Mouse (Mus musculus) forebrain, embryonic 16.5 days (tissue): ENCODE results near the gene Tmprss11d. TPM values are rescaled to one million over a fixed set of nuclear protein-coding genes. Genes with fewer than 3 reads are reported as not detected.

Experiments
- ATAC-seq: fragments of 200-750 bp; cut with Nextera tagmentation; 2 replicates; pipeline ENCODE4 v1.8.0; 2017; ENCODE audit warnings: mild to moderate bottlenecking, moderate library complexity
- H3K27ac ChIP-seq: fragments of 300-500 bp; sonication (generic); 2 replicates; pipeline ENCODE4 v1.5.1; 2014; ENCODE audit warnings: low read length, control low read depth
- H3K27me3 ChIP-seq: fragments of 300-500 bp; sonication (generic); replicated peaks from 2 replicates; pipeline ENCODE4 v1.6.1; 2014; ENCODE audit warnings: low read length; ENCODE audit not compliant: control insufficient read depth, insufficient read depth
- H3K36me3 ChIP-seq: fragments of 300-500 bp; sonication (generic); 2 replicates; pipeline ENCODE4 v1.6.1; 2014; ENCODE audit not compliant: control insufficient read depth, insufficient read depth
- H3K4me1 ChIP-seq: fragments of 300-500 bp; sonication (generic); replicated peaks from 2 replicates; pipeline ENCODE4 v1.6.1; 2014; ENCODE audit warnings: low read length; ENCODE audit not compliant: control insufficient read depth, insufficient read depth
- H3K4me2 ChIP-seq: fragments of 300-500 bp; sonication (generic); 2 replicates; pipeline ENCODE4 v1.6.1; 2014; ENCODE audit warnings: mild to moderate bottlenecking, low read length, control low read depth
- H3K4me3 ChIP-seq: fragments of 300-500 bp; sonication (generic); replicated peaks from 2 replicates; pipeline ENCODE4 v1.5.1; 2014; ENCODE audit warnings: mild to moderate bottlenecking, low read length, control low read depth
- H3K9ac ChIP-seq: fragments of 300-500 bp; sonication (generic); replicated peaks from 2 replicates; pipeline ENCODE4 v1.6.1; 2014; ENCODE audit warnings: low read depth, low read length, control low read depth
- H3K9me3 ChIP-seq: fragments of 300-500 bp; sonication (generic); 2 replicates; pipeline ENCODE4 v1.6.1; 2016; ENCODE audit warnings: low read length; ENCODE audit not compliant: control insufficient read depth
- WGBS: fragments of 180-500 bp; shearing (Covaris S2); extraction: QIAGEN DNeasy Blood & Tissue Kit; methylation state at CpG from one replicate; pipeline ENCODE4 v1.1.7; 2014; 5-methylcytosine and 5-hydroxymethylcytosine counted together
- polyA plus RNA-seq: library from polyadenylated mRNA; unstranded; fragments of >200 nt; fragmentation: Nextera tagmentation; extraction: Ambion mirVana; gene quantifications from 2 replicates; pipeline ENCODE4 v1.2.1, GENCODE M21; 2015

Gene Tmprss11d
- polyA plus RNA-seq: not detected in 2 replicates

- no peak within 1 kb of the TSS for H3K9ac ChIP-seq
- 74% methylated on average over 3 of the region's 3 CpGs for WGBS
- no peaks in the 10 kb centered on the region for H3K4me1 ChIP-seq
- H3K9me3 ChIP-seq: no peaks in the 10 kb centered on the region
- no peak within 1 kb of the TSS for H3K27ac ChIP-seq
- no peak within 1 kb of the TSS for H3K4me2 ChIP-seq
- H3K27me3 ChIP-seq: no peaks in the 10 kb centered on the region
- H3K36me3 ChIP-seq: no peaks in the 10 kb centered on the region
- no peak for ATAC-seq
- H3K4me3 ChIP-seq: no peak within 1 kb of the TSS
Measured at GRCm38 (mm10) chr5:86373320-86373719, at the start of gene Tmprss11d. Gene Tmprss11d, minus strand, starts transcription at chr5:86373420.

DNA sequence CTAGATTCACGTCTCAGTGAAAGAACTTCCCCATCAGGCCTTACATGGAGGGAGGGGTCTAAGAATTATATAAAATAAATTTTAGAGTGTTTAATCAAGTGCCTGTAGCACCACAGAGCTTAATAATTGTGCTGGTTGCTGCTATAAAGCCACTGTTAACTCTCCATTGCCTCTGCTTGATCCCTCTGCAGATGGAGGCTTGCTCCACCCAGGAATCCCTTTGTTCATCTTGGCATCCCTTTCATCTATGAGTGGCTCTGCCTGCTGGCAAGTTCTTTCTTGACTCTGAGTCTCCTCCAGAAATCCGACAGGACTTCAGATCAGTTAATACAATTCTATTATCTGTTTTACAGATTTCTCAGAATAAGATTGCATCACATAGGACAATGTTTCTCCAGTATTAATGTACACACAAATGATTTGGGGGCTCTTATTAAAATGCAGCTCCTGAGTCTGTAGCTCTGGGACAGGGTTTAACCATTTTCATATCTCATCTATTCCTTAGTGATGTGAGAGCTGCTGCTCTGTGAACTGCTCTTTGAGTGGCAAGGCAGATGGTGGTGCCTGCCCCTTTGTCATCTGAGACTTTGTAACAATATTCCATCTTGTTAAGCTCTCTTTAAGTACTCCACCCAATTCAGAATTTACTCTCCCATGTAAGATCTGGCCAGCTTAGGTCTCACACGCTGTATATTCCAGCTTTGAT is 48.3 kb upstream of the Tmprss11d start:
- H3K9me3 ChIP-seq: no peaks in the 10 kb centered on the region
- 38% methylated on average over 3 of the region's 3 CpGs for WGBS
- no peak for ATAC-seq
- H3K27me3 ChIP-seq: no peaks in the 10 kb centered on the region
- no peak overlapping the region for H3K27ac ChIP-seq
- no peaks in the 10 kb centered on the region for H3K4me1 ChIP-seq
- no peak overlapping the region for H3K9ac ChIP-seq
- H3K36me3 ChIP-seq: no peaks in the 10 kb centered on the region
- H3K4me3 ChIP-seq: no peak overlapping the region
- no peak overlapping the region for H3K4me2 ChIP-seq

DNA sequence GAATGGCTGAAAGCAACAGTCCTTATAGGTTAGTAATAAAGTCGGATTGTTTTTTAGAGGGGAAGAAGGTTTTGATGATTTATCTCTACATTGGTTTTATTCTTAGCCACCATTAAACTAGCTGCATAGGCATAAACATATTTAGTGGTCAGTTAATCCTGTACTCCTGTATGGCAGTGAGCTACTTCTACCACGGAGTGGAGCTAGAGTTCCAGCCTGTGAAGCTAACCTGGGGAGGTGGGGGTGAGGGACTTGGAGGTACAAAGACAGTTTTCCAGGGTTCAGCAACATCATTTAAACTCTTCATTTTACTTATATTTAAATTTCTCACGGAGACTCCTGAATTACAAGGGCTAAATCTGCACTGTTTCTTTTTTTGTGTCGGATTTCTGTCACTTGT is 46.3 kb upstream of the Tmprss11d start:
- Histone ChIP-seq H3K4me2 (no peak overlapping the region), H3K27ac (no peak overlapping the region), H3K4me3 (no peak overlapping the region), H3K9ac (no peak overlapping the region), H3K27me3 (no peaks in the 10 kb centered on the region), H3K9me3 (no peaks in the 10 kb centered on the region), H3K36me3 (no peaks in the 10 kb centered on the region), H3K4me1 (no peaks in the 10 kb centered on the region)
- 31% methylated on average over 4 of the region's 4 CpGs for WGBS
- ATAC-seq: no peak

DNA sequence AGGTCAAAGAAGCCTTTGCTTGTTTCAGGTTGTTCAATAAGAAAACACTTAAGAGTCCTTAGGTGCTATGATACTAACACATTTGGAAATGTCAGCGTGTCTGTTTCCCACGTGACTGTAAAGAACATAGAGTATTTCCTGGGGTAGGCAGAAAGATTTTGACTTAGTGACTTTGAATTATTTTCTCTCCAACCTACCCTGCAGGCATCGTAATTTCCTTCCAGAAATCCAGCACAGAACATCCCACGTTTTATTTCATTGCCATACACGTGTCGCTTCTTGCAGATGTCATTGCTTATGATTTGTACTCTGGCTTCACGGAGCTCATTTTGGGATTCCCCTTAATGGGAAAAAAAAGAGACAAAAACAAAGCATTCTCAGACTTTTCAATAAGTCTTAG is 41.1 kb upstream of the Tmprss11d start:
- Histone ChIP-seq H3K4me1 (no peaks in the 10 kb centered on the region), H3K9ac (no peak overlapping the region), H3K9me3 (no peaks in the 10 kb centered on the region), H3K27ac (no peak overlapping the region), H3K36me3 (no peaks in the 10 kb centered on the region), H3K4me3 (no peak overlapping the region), H3K27me3 (no peaks in the 10 kb centered on the region), H3K4me2 (no peak overlapping the region)
- no peak for ATAC-seq
- 87% methylated on average over 7 of the region's 7 CpGs for WGBS

- ATAC-seq: no peak
- Histone ChIP-seq H3K27me3 (no peaks in the 10 kb centered on the region), H3K4me3 (no peak overlapping the region), H3K4me1 (no peaks in the 10 kb centered on the region), H3K27ac (no peak overlapping the region), H3K9ac (no peak overlapping the region), H3K36me3 (no peaks in the 10 kb centered on the region), H3K9me3 (no peaks in the 10 kb centered on the region), H3K4me2 (no peak overlapping the region)
- WGBS: 27% methylated on average over 3 of the region's 3 CpGs
Measured at GRCm38 (mm10) chr5:86410815-86411214, 37.6 kb upstream of the Tmprss11d start.

DNA sequence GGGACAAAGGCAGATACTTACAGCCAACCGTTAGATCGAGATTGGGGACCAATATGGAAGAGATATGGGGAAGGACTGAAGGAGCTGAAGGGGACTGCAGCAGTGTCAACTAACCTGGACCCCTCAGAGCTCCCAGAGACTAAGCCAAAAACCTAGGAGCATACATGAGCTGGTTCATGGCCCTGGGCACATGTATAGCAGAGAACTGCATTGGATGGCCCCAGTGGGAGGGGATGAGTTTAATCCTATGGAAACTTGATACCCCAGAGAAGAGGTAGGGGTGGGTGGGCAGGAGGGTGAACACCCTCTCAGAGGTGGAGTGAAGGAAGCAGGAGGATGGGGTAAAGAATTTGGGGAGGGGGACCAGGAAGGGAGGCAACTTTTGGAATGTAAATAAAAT is 34.7 kb upstream of the Tmprss11d start:
- H3K4me2 ChIP-seq: no peak overlapping the region
- no peak overlapping the region for H3K9ac ChIP-seq
- H3K36me3 ChIP-seq: no peaks in the 10 kb centered on the region
- H3K9me3 ChIP-seq: no peaks in the 10 kb centered on the region
- H3K4me3 ChIP-seq: no peak overlapping the region
- H3K4me1 ChIP-seq: no peaks in the 10 kb centered on the region
- 98% methylated on average over 2 of the region's 2 CpGs for WGBS
- H3K27ac ChIP-seq: no peak overlapping the region
- no peak for ATAC-seq
- H3K27me3 ChIP-seq: no peaks in the 10 kb centered on the region

GRCm38 (mm10) chr5:86407191-86407590 is 34.0 kb upstream of the Tmprss11d start:
- H3K27me3 ChIP-seq: no peaks in the 10 kb centered on the region
- no peaks in the 10 kb centered on the region for H3K9me3 ChIP-seq
- H3K4me2 ChIP-seq: no peak overlapping the region
- WGBS: 82% methylated on average over 3 of the region's 3 CpGs
- no peak overlapping the region for H3K27ac ChIP-seq
- no peak for ATAC-seq
- H3K36me3 ChIP-seq: no peaks in the 10 kb centered on the region
- no peak overlapping the region for H3K4me3 ChIP-seq
- H3K9ac ChIP-seq: no peak overlapping the region
- H3K4me1 ChIP-seq: no peaks in the 10 kb centered on the region

GRCm38 (mm10) chr5:86359412-86359985 is 13.7 kb downstream of the Tmprss11d start:
- no peak for ATAC-seq
- Histone ChIP-seq H3K27me3 (no peaks in the 10 kb centered on the region), H3K4me3 (no peak overlapping the region), H3K9me3 (no peaks in the 10 kb centered on the region), H3K27ac (no peak overlapping the region), H3K36me3 (no peaks in the 10 kb centered on the region), H3K4me2 (no peak overlapping the region), H3K4me1 (no peaks in the 10 kb centered on the region), H3K9ac (no peak overlapping the region)
- WGBS: 37% methylated on average over 4 of the region's 4 CpGs

DNA sequence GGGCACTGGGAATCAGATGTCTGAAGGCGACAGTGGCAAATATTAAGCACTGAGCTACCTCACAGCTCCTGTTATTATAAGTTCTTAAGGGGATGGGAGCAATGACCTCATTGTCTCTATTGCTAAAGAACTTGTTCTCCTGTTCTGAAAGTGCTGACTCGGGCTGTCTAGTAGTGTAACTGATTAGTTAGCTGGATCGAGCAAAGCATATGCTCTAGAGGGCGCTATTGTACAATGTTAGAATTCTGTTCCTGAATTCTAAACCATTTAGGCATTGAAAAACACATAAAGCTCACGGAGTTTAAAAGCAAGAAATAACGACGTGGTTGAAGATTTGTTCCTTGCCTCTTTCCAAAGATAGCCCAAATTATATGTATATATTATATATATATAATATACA is 20.3 kb downstream of the Tmprss11d start:
- WGBS: 20% methylated on average over 7 of the region's 7 CpGs
- peak; percentile 47; the same call in 1 of the 2 replicates for ATAC-seq
- Histone ChIP-seq H3K9me3 (no peaks in the 10 kb centered on the region), H3K4me3 (no peak overlapping the region), H3K9ac (no peak overlapping the region), H3K27me3 (no peaks in the 10 kb centered on the region), H3K36me3 (no peaks in the 10 kb centered on the region), H3K27ac (no peak overlapping the region), H3K4me1 (no peaks in the 10 kb centered on the region), H3K4me2 (no peak overlapping the region)
